Mouse (Mus musculus) hindbrain, embryonic 13.5 days (tissue): Measurements from ENCODE around the gene Mme. TPM values are rescaled to one million over a fixed set of nuclear protein-coding genes. Genes with fewer than 3 reads are reported as not detected.

Source experiments
- ATAC-seq: fragments of 200-750 bp; cut with Nextera tagmentation; 2 replicates; pipeline ENCODE4 v1.8.0; 2017; ENCODE audit warnings: moderate TSS enrichment; ENCODE audit not compliant: low FRiP score
- H3K27ac ChIP-seq: fragments of 300-500 bp; sonication (generic); 2 replicates; pipeline ENCODE4 v1.5.1; 2015; ENCODE audit warnings: inconsistent platforms, mild to moderate bottlenecking, moderate library complexity
- H3K27me3 ChIP-seq: fragments of 300-500 bp; sonication (generic); 2 replicates; pipeline ENCODE4 v1.6.1; 2015; ENCODE audit warnings: mild to moderate bottlenecking, inconsistent platforms
- H3K36me3 ChIP-seq: fragments of 300-500 bp; sonication (generic); 2 replicates; pipeline ENCODE4 v1.6.1; 2015; ENCODE audit warnings: mild to moderate bottlenecking, inconsistent platforms
- H3K4me1 ChIP-seq: fragments of 300-500 bp; sonication (generic); replicated peaks from 2 replicates; pipeline ENCODE4 v1.6.1; 2015; ENCODE audit warnings: inconsistent platforms
- H3K4me2 ChIP-seq: fragments of 300-500 bp; sonication (generic); 2 replicates; pipeline ENCODE4 v1.6.1; 2015; ENCODE audit warnings: inconsistent platforms, mild to moderate bottlenecking, moderate library complexity
- H3K4me3 ChIP-seq: fragments of 300-500 bp; sonication (generic); 2 replicates; pipeline ENCODE4 v1.5.1; 2015; ENCODE audit warnings: mild to moderate bottlenecking, inconsistent platforms
- H3K9ac ChIP-seq: fragments of 300-500 bp; sonication (generic); 2 replicates; pipeline ENCODE4 v1.6.1; 2015; ENCODE audit warnings: mild to moderate bottlenecking, inconsistent platforms
- H3K9me3 ChIP-seq: fragments of 300-500 bp; sonication (generic); 2 replicates; pipeline ENCODE4 v1.6.1; 2016; ENCODE audit warnings: inconsistent platforms
- WGBS: fragments of 180-500 bp; shearing (Covaris S2); methylation state at CpG from one replicate; pipeline ENCODE4 v1.1.7; 2015; 5-methylcytosine and 5-hydroxymethylcytosine counted together
- polyA plus RNA-seq: library from polyadenylated mRNA; unstranded; fragments of >200 nt; fragmentation: Nextera tagmentation; extraction: Ambion mirVana; gene quantifications from 2 replicates; pipeline ENCODE4 v1.2.1, GENCODE M21; 2015

The Mme gene
- polyA plus RNA-seq, 1 experiment from 2014 or later, result 4.1 TPM

DNA sequence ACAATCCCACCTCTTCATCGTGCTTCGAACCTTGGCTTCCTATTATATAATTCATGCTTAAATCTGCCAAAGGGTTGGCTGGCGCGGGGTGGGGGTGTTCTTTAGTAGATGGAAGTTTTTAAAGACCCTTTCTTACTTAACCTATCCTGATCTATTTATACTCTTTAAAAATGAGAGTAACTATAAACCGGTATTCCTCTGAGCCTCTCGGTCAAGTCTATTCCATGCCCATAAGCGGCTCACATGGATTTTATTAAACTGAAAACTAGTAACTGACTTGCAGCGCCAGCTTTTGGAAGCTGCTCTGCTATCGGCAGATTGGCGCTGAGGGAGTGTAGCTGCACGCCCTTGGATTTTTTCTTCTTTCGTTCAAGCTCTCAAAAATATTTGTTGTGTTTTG lies 55.1 kb downstream of the Mme start:
- Histone ChIP-seq H3K36me3 (no peaks in the 10 kb centered on the region), H3K4me1 (peaks cover 14% of the 10 kb centered on the region; the same call in 1 of the 2 replicates), H3K27ac (no peak overlapping the region), H3K9ac (no peak overlapping the region), H3K4me2 (peak overlapping the region; percentile 100), H3K4me3 (peak overlapping the region; percentile 79), H3K9me3 (no peaks in the 10 kb centered on the region), H3K27me3 (peaks cover 24% of the 10 kb centered on the region)
- no peak for ATAC-seq
- 7% methylated on average over 12 of the region's 12 CpGs for WGBS

DNA sequence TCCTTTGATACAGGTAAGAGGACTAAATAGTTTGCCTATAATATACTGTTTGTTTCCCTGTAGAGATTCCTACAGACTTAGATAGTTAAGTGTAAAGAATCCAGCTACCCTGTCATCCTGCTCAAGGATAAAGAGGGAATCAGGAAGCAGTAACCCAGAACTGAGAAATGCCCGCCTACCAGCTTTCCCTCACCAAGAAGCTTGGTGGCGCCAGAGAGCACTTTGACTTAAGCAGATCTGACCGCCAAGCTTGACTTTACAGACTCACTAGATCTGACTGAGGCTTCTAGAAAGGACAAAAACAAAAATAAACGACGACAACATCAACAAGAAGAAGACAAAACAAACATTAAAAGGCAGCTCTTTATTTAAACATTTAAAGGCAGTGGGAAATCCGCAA lies 56.5 kb downstream of the Mme start:
- Histone ChIP-seq H3K4me2 (no peak overlapping the region), H3K9ac (no peak overlapping the region), H3K36me3 (no peaks in the 10 kb centered on the region), H3K27me3 (peaks cover 24% of the 10 kb centered on the region), H3K27ac (no peak overlapping the region), H3K4me3 (no peak overlapping the region), H3K4me1 (peaks cover 14% of the 10 kb centered on the region; the same call in 1 of the 2 replicates), H3K9me3 (no peaks in the 10 kb centered on the region)
- ATAC-seq, result no peak
- WGBS, result 9% methylated on average over 6 of the region's 6 CpGs

DNA sequence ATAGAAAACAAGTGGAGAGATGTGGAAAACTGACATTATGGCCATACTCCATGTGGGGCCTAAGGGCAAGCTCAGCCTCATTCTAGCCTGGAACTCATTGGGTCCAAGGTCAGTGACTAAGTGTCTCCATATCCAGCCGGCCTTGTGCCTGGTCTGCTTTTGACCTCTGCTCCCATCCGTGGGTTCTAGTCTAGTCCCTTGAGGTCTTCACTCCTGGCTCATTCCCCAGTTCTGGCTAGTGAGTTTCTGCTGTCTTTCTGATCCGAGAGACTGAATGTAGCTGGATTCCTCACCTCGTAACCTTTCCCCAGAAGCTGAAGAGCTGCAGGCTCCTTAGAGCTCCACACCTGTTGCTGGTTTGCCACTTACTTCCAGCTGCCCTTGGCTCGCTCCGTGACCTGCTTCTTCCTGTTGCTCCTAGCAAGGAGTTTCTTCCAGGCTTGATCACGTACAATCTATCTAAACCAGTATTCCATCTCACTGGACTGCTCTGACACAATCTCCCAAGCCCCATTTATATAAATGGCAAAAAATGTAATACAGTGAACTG lies 73.9 kb downstream of the Mme start:
- no peak overlapping the region for H3K27ac ChIP-seq
- H3K4me2 ChIP-seq, result no peak overlapping the region
- H3K36me3 ChIP-seq, result no peaks in the 10 kb centered on the region
- no peaks in the 10 kb centered on the region for H3K9me3 ChIP-seq
- no peaks in the 10 kb centered on the region for H3K4me1 ChIP-seq
- no peak for ATAC-seq
- H3K4me3 ChIP-seq, result no peak overlapping the region
- no peaks in the 10 kb centered on the region for H3K27me3 ChIP-seq
- H3K9ac ChIP-seq, result no peak overlapping the region
- 88% methylated on average over 7 of the region's 7 CpGs for WGBS

DNA sequence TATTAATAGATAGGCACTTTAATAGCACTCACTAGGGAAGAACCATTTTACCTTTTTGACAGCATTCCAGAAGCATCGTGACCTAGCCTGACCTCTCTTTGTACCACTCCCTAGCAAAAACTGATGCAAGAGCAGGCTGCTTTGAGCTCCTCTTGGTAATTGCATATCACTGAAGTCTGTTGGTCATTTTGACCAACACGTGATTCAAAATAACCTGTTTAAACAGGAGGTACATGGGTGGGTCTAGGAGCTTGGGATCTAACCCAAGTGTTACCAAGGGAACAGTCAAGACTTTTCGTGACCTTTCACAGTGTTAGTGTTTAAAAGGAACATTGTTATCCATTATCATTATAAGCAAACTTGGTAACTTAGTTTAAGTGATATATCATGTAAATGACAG lies 76.2 kb downstream of the Mme start:
- no peak for ATAC-seq
- Histone ChIP-seq H3K4me3 (no peak overlapping the region), H3K27ac (no peak overlapping the region), H3K4me1 (no peaks in the 10 kb centered on the region), H3K9ac (no peak overlapping the region), H3K36me3 (no peaks in the 10 kb centered on the region), H3K9me3 (no peaks in the 10 kb centered on the region), H3K27me3 (no peaks in the 10 kb centered on the region), H3K4me2 (no peak overlapping the region)
- WGBS, result 81% methylated on average over 3 of the region's 3 CpGs

DNA sequence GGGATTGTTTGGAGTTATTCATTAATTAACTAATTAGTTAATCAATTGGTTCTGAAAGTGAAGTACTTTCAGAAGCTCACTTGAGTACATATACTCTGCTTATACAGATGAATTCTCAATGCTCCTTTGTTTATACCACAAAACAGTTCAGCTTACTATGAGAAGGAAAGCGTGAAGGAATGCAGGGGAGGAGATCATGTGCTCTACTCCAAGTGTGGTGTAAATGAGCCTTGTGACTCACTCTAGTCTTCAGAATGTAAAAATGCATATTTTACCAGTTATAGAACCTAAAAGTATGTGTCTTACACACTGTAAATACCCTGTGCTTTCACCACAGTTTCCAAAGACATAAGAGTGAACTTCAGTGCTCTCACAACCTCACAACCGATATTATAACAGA lies 84.3 kb downstream of the Mme start:
- no peak overlapping the region for H3K9ac ChIP-seq
- WGBS, result 72% methylated on average over 2 of the region's 2 CpGs
- no peak for ATAC-seq
- no peaks in the 10 kb centered on the region for H3K27me3 ChIP-seq
- H3K27ac ChIP-seq, result no peak overlapping the region
- H3K4me3 ChIP-seq, result no peak overlapping the region
- no peaks in the 10 kb centered on the region for H3K36me3 ChIP-seq
- H3K9me3 ChIP-seq, result no peaks in the 10 kb centered on the region
- no peak overlapping the region for H3K4me2 ChIP-seq
- H3K4me1 ChIP-seq, result no peaks in the 10 kb centered on the region

DNA sequence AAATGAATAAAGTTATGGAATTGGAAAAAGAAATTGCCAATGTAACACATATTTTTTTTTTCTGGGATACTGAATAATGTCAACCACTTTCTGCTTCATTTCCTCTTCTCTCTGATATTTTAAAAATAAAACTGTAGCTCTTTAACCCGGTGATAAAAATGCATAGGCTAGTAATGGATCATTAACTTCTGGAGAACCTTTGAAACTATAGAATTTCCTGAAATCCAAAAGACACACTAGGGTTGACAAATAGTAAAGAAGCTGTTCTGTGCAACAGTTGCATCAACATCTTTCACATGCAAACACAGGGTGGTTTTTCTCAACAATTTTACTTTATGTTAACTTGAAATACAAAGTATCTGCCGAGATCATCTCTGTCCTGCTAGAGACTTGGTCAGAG lies 98.8 kb downstream of the Mme start:
- Histone ChIP-seq H3K9ac (no peak overlapping the region), H3K36me3 (no peaks in the 10 kb centered on the region), H3K4me2 (no peak overlapping the region), H3K9me3 (no peaks in the 10 kb centered on the region), H3K27me3 (no peaks in the 10 kb centered on the region), H3K27ac (no peak overlapping the region), H3K4me3 (no peak overlapping the region), H3K4me1 (no peaks in the 10 kb centered on the region)
- WGBS, result 79% methylated on average over 2 of the region's 2 CpGs
- no peak for ATAC-seq

DNA sequence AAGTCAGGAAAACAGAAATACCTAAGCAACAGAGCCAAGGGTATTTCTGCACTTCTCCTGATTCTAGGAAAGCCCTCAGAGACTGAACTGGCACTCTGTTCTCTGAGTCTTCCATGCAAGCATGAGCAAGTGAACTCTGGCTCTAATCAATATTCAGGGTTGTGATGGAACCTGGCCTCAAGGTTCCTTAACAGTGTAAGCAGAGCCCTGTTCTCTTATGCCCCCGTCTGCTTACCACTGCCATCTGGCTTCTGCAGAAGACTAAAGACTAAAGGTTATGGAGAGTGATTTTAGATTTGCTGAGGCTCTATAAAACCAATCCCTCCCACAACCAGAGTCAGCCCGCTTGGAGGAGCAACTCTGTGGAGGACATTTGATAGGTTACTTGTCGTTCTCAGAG lies 99.2 kb downstream of the Mme start:
- no peak overlapping the region for H3K27ac ChIP-seq
- H3K4me2 ChIP-seq, result no peak overlapping the region
- H3K9ac ChIP-seq, result no peak overlapping the region
- ATAC-seq, result no peak
- H3K36me3 ChIP-seq, result no peaks in the 10 kb centered on the region
- no peaks in the 10 kb centered on the region for H3K9me3 ChIP-seq
- no peaks in the 10 kb centered on the region for H3K4me1 ChIP-seq
- H3K4me3 ChIP-seq, result no peak overlapping the region
- 93% methylated on average over 3 of the region's 3 CpGs for WGBS
- no peaks in the 10 kb centered on the region for H3K27me3 ChIP-seq

DNA sequence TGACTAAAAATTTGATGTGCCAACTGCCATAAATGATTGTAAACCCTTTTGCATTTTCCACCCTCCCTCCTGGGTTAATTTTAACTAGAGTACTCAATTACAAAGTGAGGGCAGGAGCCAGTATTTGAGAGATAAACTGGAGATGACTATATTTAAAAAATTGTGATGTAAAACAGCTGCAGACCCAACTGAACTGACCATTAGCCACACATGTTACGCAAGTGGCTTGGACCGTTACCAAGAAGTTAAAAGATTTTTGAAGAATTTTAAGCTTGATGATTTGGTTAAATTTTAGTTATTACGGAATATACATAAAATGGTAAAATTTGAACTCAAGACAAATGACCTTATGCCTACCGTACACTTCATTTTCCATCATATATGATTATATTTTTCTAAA lies 100.1 kb downstream of the Mme start:
- no peak for ATAC-seq
- H3K4me1 ChIP-seq, result no peaks in the 10 kb centered on the region
- no peaks in the 10 kb centered on the region for H3K27me3 ChIP-seq
- H3K9ac ChIP-seq, result no peak overlapping the region
- H3K4me2 ChIP-seq, result no peak overlapping the region
- H3K36me3 ChIP-seq, result no peaks in the 10 kb centered on the region
- H3K27ac ChIP-seq, result no peak overlapping the region
- 97% methylated on average over 4 of the region's 4 CpGs for WGBS
- H3K4me3 ChIP-seq, result no peak overlapping the region
- no peaks in the 10 kb centered on the region for H3K9me3 ChIP-seq

DNA sequence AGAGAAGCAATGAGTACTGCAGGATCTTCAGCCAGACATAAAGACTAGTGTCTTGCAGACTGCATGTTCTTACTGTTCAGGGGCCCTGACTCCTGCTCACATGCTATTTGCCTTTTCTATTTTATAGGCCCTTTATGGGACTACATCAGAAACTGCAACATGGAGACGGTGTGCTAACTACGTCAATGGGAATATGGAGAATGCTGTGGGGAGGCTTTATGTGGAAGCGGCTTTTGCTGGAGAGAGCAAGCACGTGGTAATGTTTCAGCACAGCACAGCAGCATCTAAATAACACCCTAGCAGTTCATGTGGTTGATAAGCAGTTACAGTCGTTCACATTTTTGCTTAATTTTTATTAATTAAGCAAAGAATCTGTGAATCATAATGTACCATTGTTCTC lies 103.7 kb downstream of the Mme start:
- no peak for ATAC-seq
- H3K4me3 ChIP-seq, result no peak overlapping the region
- H3K36me3 ChIP-seq, result no peaks in the 10 kb centered on the region

DNA sequence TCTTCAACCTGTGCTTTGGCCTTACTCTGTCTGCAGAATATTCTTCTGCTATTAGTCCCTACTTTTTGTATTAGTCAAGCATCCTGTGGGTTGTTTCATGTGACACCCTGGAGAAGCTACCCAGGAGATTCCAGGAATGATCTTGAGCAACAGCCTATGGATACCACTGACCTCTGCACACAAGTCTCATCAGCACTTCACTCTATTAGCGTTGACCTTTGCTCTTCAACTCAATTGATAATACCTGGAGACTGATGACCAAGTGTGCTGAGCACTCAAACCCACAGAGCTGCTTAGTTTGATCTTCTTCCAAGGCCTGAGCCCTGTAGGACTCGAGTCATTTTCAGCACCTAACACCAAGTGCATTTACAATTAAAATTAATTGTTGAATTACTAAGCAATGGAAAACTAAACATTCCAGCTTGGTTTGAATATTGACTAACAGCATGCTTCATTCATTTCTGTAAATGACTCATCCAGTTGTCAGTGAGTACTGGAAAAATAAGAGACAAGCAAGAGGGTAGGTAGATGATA lies 107.6 kb downstream of the Mme start:
- no peak for ATAC-seq
- 86% methylated on average over 2 of the region's 2 CpGs for WGBS
- no peak overlapping the region for H3K4me3 ChIP-seq

More for the DNA sequence above, 103.7 kb downstream of the Mme start:
- H3K27me3 ChIP-seq, result no peaks in the 10 kb centered on the region
- H3K9ac ChIP-seq, result no peak overlapping the region
- 86% methylated on average over 5 of the region's 5 CpGs for WGBS
- no peaks in the 10 kb centered on the region for H3K9me3 ChIP-seq
- no peak overlapping the region for H3K4me2 ChIP-seq
- H3K4me1 ChIP-seq, result no peaks in the 10 kb centered on the region
- no peak overlapping the region for H3K27ac ChIP-seq

DNA sequence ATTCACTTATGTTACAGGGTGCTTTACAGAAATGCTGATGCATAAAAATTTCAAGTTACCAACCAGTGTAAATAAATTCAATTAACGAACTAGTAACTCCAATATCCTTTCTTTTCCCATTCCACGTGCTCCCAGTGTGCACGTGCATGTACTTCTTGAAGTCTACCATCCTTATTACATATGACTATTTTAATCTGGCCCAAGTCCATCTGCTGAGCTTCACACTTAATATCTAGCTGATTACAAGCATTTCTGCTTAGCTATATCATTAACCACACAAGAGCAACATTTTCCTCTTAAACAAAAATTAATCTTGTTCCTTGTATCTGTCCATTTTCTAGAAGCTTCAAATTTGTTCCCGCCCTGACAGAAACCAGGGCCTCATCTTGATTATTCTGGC lies 108.9 kb downstream of the Mme start:
- no peak overlapping the region for H3K4me3 ChIP-seq
- H3K4me1 ChIP-seq, result no peaks in the 10 kb centered on the region
- H3K27me3 ChIP-seq, result no peaks in the 10 kb centered on the region
- WGBS, result 90% methylated on average over 4 of the region's 4 CpGs
- H3K9ac ChIP-seq, result no peak overlapping the region
- no peaks in the 10 kb centered on the region for H3K36me3 ChIP-seq
- ATAC-seq, result no peak
- no peak overlapping the region for H3K4me2 ChIP-seq
- no peaks in the 10 kb centered on the region for H3K9me3 ChIP-seq
- H3K27ac ChIP-seq, result no peak overlapping the region

More for the DNA sequence above, 107.6 kb downstream of the Mme start:
- Histone ChIP-seq H3K9me3 (no peaks in the 10 kb centered on the region), H3K4me2 (no peak overlapping the region), H3K4me1 (no peaks in the 10 kb centered on the region), H3K36me3 (no peaks in the 10 kb centered on the region), H3K27me3 (no peaks in the 10 kb centered on the region), H3K9ac (no peak overlapping the region), H3K27ac (no peak overlapping the region)

DNA sequence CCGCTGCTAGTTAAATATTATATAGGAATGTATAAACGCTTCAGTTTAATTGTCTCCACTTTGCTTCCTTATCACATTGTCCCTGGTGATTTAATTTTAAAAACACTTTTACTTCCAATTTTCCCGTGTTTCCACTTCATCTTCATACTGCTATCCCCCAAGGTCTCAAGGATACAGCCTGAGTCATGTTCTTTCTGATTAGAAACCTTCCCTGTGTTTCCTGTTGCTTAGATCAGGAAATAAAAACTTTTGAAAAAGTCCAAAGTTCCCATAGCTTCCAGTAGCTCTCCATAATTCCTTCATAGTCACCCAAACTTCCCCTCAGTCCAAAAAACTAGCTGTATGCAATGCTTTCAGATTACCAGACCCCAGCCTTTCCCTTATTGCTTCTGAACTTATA lies 109.4 kb downstream of the Mme start:
- H3K4me3 ChIP-seq, result no peak overlapping the region
- H3K4me2 ChIP-seq, result no peak overlapping the region
- no peaks in the 10 kb centered on the region for H3K36me3 ChIP-seq
- H3K9me3 ChIP-seq, result no peaks in the 10 kb centered on the region
- H3K9ac ChIP-seq, result no peak overlapping the region
- no peak overlapping the region for H3K27ac ChIP-seq
- WGBS, result 89% methylated on average over 3 of the region's 3 CpGs
- no peaks in the 10 kb centered on the region for H3K27me3 ChIP-seq
- no peaks in the 10 kb centered on the region for H3K4me1 ChIP-seq
- no peak for ATAC-seq

DNA sequence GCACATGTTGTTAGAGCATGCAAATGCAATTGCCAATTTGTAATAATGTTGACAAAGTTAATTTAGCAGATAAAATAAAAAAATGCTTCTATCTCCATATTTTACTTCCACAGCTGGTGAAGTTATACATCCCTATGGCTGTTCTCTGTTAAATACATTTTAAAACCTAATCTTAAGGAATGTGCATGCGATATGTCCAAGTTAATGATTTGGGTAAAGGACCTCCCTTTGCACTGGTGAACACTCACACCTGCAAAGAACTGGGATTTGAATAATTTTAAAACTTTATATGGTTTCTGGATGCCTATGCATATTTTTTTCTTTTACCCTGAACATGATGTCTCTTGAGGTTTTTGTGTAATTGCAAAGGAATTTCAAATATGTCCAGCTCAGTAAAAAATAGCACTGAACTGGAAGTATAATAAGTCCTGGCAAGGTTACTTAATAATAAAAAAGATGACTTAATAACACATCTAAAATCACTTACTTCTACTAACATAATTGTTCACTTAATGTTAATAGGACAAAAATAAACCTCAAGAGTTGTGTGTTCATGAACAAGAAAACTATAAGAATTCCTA lies 110.4 kb downstream of the Mme start:
- no peak overlapping the region for H3K4me2 ChIP-seq
- H3K9ac ChIP-seq, result no peak overlapping the region
- no peaks in the 10 kb centered on the region for H3K4me1 ChIP-seq
- no peak overlapping the region for H3K27ac ChIP-seq
- 92% methylated on average over 1 of the region's 1 CpGs for WGBS
- no peak for ATAC-seq
- H3K36me3 ChIP-seq, result no peaks in the 10 kb centered on the region
- H3K9me3 ChIP-seq, result no peaks in the 10 kb centered on the region
- no peak overlapping the region for H3K4me3 ChIP-seq
- no peaks in the 10 kb centered on the region for H3K27me3 ChIP-seq
